Mouse (Mus musculus) lung, postnatal 0 days (tissue): Measurements from ENCODE around the gene Cyb5r3.

ENCODE experiments used
- CTCF ChIP-seq: IDR thresholded peaks from 2 replicates; pipeline ENCODE4 v1.5.1; 2016; ENCODE audit warnings: antibody characterized with exemption, mild to moderate bottlenecking
- EP300 ChIP-seq: IDR thresholded peaks from 2 replicates; pipeline ENCODE4 v1.6.1; 2016; ENCODE audit warnings: antibody characterized with exemption, mild to moderate bottlenecking, control low read depth

- no peak for TF ChIP-seq EP300
- TF ChIP-seq CTCF: no peak
These were observed 23.6 kb downstream of the Cyb5r3 start for GRCm38 (mm10) chr15:83148801-83149195.
